Mouse (Mus musculus) E14TG2a.4 (cell line): ENCODE measurements around the gene Arhgap40.

ENCODE experiments used
- CTCF ChIP-seq: conservative IDR thresholded peaks from 2 replicates; pipeline ENCODE4 v1.5.1; 2014; ENCODE audit warnings: low read length
- NANOG ChIP-seq: IDR thresholded peaks from 2 replicates; pipeline ENCODE4 v1.6.1; 2014; ENCODE audit warnings: borderline replicate concordance, low read length, mixed read lengths
- POU5F1 ChIP-seq: IDR thresholded peaks from 2 replicates; pipeline ENCODE4 v1.6.1; 2014; ENCODE audit warnings: low read length, borderline replicate concordance

- no peak for TF ChIP-seq CTCF
- TF ChIP-seq NANOG, result no peak
- no peak for TF ChIP-seq POU5F1
Observed at GRCm38 (mm10) chr2:158503226-158503625, 9.4 kb upstream of the Arhgap40 start.
